Mouse (Mus musculus): ENCODE measurements around the gene Btf3l4.

GRCm38 (mm10) chr4:108782421-108783085, 50.9 kb downstream of the Btf3l4 start:
- no peak for TF ChIP-seq POLR2A (IDR thresholded peaks at IDR 0.05; ENCODE audit: extremely low read depth, insufficient read depth, low read length)
- no peak for TF ChIP-seq CTCF (IDR thresholded peaks at IDR 0.05; ENCODE audit: extremely low read depth, insufficient read depth, low read length)
